Mouse (Mus musculus) limb, embryonic 11.5 days (tissue): ENCODE results near the gene Ccdc155. TPM values are rescaled to one million over a fixed set of nuclear protein-coding genes. Genes with fewer than 3 reads are reported as not detected.

ENCODE experiments used
- ATAC-seq: fragments of 200-750 bp; cut with Nextera tagmentation; 2 replicates; pipeline ENCODE4 v1.8.0; 2017; ENCODE audit warnings: low read depth; ENCODE audit not compliant: insufficient number of reproducible peaks, low FRiP score, low TSS enrichment
- DNase-seq: peaks from one replicate; pipeline ENCODE4 v3.0.0-alpha.2; 2015; ENCODE audit warnings: low spot score
- H3K27ac ChIP-seq: fragments of 300-500 bp; sonication (generic); replicated peaks from 2 replicates; pipeline ENCODE4 v1.5.1; 2014; ENCODE audit warnings: low read depth, mild to moderate bottlenecking, low read length
- H3K27me3 ChIP-seq: fragments of 300-500 bp; sonication (generic); 2 replicates; pipeline ENCODE4 v1.6.1; 2014; ENCODE audit warnings: mild to moderate bottlenecking, low read length, mixed read lengths; ENCODE audit not compliant: control insufficient read depth, insufficient read depth
- H3K36me3 ChIP-seq: fragments of 300-500 bp; sonication (generic); 2 replicates; pipeline ENCODE4 v1.6.1; 2014; ENCODE audit warnings: mild to moderate bottlenecking, low read length, moderate library complexity, mixed read lengths; ENCODE audit not compliant: control insufficient read depth, insufficient read depth
- H3K4me1 ChIP-seq: fragments of 300-500 bp; sonication (generic); 2 replicates; pipeline ENCODE4 v1.6.1; 2014; ENCODE audit warnings: low read length, mixed read lengths; ENCODE audit not compliant: control insufficient read depth, insufficient read depth
- H3K4me2 ChIP-seq: fragments of 300-500 bp; sonication (generic); 2 replicates; pipeline ENCODE4 v1.6.1; 2014; ENCODE audit warnings: low read depth, mild to moderate bottlenecking, moderate library complexity; ENCODE audit not compliant: severe bottlenecking
- H3K4me3 ChIP-seq: fragments of 300-500 bp; sonication (generic); 2 replicates; pipeline ENCODE4 v1.5.1; 2014; ENCODE audit warnings: low read depth, low read length
- H3K9ac ChIP-seq: fragments of 300-500 bp; sonication (generic); 2 replicates; pipeline ENCODE4 v1.6.1; 2014; ENCODE audit warnings: mild to moderate bottlenecking, low read length
- H3K9me3 ChIP-seq: fragments of 300-500 bp; sonication (generic); 2 replicates; pipeline ENCODE4 v1.6.1; 2016; ENCODE audit warnings: low read length; ENCODE audit not compliant: control insufficient read depth
- WGBS: fragments of 180-500 bp; shearing (Covaris S2); extraction: QIAGEN DNeasy Blood & Tissue Kit; methylation state at CpG from one replicate; pipeline ENCODE4 v1.1.7; 2014; 5-methylcytosine and 5-hydroxymethylcytosine counted together
- polyA plus RNA-seq: library from polyadenylated mRNA; unstranded; fragments of >200 nt; fragmentation: Nextera tagmentation; extraction: Ambion mirVana; gene quantifications from 2 replicates; pipeline ENCODE4 v1.2.1, GENCODE M21; 2014

Ccdc155 gene
- polyA plus RNA-seq, 1 experiment from 2014 or later, result 0.41 TPM

DNA sequence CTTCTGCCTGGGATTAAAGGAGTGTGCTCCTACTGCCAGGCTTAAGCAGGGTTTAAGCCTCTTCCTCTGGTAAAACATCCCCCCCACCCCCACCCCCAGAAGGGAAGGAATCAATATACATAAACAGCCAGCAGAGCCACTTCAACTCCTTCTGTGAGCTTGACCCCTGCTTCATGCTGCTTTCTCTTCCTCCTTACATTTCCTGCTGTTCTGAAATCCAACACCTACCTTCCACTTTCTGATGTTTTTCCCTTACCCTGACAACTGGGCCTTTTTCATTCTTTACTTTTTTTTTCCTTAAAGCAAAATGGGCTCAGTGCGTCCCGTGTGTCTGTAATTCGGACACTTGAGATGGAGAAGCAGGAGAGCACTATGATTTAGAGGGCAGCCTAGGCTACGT is 54.4 kb downstream of the Ccdc155 start:
- Histone ChIP-seq H3K27ac (no peak overlapping the region), H3K9ac (no peak overlapping the region), H3K4me3 (no peak overlapping the region), H3K27me3 (no peaks in the 10 kb centered on the region), H3K4me2 (no peak overlapping the region), H3K36me3 (peaks cover 2% of the 10 kb centered on the region; the same call in 1 of the 2 replicates), H3K4me1 (0 out of 2 replicates have a peak, but pooled peaks cover 12% of the 10 kb centered on the region), H3K9me3 (no peaks in the 10 kb centered on the region)
- WGBS, result 44% methylated on average over 4 of the region's 4 CpGs
- DNase-seq, result no peak
- ATAC-seq, result no peak

DNA sequence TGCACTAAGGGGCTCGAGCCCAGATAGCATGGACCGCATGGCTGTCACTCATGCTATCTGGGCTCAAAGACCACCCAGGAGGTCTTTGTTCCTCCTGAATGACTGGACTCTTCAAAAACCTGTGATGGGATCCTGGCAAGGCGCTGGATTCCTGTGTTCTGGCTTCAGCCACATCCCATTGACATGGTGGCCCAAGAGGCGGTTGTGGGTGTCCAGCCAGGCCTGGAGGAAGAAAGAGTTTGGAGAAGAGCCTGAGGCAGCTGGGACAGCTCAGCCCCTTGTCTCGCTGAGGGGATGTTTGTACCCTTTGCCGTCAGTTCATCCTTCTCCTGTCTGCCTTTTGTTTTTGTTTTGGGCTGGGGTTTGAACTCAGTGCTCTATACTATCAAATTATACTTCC is 55.1 kb downstream of the Ccdc155 start:
- no peak overlapping the region for H3K4me2 ChIP-seq
- no peak for ATAC-seq
- H3K27ac ChIP-seq, result no peak overlapping the region
- H3K9ac ChIP-seq, result no peak overlapping the region
- peaks cover 2% of the 10 kb centered on the region; the same call in 1 of the 2 replicates for H3K36me3 ChIP-seq
- 77% methylated on average over 6 of the region's 6 CpGs for WGBS
- DNase-seq, result no peak
- H3K4me3 ChIP-seq, result no peak overlapping the region
- no peaks in the 10 kb centered on the region for H3K9me3 ChIP-seq
- no peaks in the 10 kb centered on the region for H3K27me3 ChIP-seq
- 0 out of 2 replicates have a peak, but pooled peaks cover 10% of the 10 kb centered on the region for H3K4me1 ChIP-seq

DNA sequence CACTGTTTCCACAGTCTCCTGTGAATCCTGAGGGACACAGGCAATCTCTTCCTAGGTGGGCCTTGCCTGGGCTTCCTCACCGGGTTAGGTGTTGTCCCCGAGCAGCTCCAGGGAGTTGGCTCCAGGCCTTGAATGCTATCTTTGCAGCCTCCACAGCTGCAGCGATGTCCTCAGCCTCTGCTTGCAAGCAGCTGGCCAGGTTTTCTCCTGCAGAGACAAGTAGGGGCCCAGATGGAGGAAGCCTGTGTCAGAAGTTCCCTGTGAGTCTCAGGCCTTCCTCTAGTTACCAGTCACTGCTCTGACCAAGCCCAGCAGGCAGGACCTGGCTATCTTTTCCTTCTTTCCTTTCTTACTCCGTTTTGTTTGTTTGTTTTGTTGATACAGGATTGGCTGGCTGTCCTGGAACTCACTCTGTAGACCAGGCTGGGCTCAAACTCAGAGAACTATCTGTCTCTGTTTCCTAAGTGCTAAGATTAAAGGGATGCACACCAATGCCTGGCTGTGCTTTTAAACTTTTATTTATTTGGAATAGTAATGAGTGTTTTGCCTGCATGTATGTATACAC is 56.1 kb downstream of the Ccdc155 start:
- Histone ChIP-seq H3K9me3 (no peaks in the 10 kb centered on the region), H3K27ac (no peak overlapping the region), H3K4me2 (no peak overlapping the region), H3K36me3 (peaks cover 2% of the 10 kb centered on the region; the same call in 1 of the 2 replicates), H3K9ac (peak overlapping the region; percentile 1; the same call in 1 of the 2 replicates), H3K4me3 (no peak overlapping the region), H3K27me3 (no peaks in the 10 kb centered on the region), H3K4me1 (0 out of 2 replicates have a peak, but pooled peaks cover 10% of the 10 kb centered on the region)
- DNase-seq (no peak), ATAC-seq (no peak)
- WGBS, result 66% methylated on average over 4 of the region's 4 CpGs

DNA sequence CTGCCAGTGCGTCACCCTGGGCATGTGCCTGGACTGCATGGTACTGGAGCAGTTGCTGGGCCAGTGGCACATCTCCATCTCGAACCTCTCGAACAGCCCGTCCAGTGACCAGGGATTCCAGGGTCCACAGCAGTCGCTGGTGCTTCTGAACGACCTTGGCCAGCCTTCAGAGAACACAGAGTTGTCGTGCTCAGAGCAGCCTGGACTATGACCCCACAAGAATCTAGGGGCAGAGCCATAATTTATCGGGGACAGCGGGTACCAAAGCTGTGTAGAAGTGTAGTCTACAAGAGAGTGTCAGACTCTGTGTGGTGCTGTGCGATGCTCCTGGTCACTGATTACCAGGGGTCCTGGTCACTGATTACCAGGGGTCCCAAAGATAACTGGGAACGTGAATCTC is 56.8 kb downstream of the Ccdc155 start:
- H3K36me3 ChIP-seq, result peaks cover 2% of the 10 kb centered on the region; the same call in 1 of the 2 replicates
- ATAC-seq (no peak), DNase-seq (no peak)
- no peak overlapping the region for H3K4me2 ChIP-seq
- WGBS, result 91% methylated on average over 11 of the region's 11 CpGs
- H3K27ac ChIP-seq, result no peak overlapping the region
- H3K4me1 ChIP-seq, result 0 out of 2 replicates have a peak, but pooled peaks cover 10% of the 10 kb centered on the region
- no peaks in the 10 kb centered on the region for H3K27me3 ChIP-seq
- no peak overlapping the region for H3K4me3 ChIP-seq
- no peaks in the 10 kb centered on the region for H3K9me3 ChIP-seq
- no peak overlapping the region for H3K9ac ChIP-seq

DNA sequence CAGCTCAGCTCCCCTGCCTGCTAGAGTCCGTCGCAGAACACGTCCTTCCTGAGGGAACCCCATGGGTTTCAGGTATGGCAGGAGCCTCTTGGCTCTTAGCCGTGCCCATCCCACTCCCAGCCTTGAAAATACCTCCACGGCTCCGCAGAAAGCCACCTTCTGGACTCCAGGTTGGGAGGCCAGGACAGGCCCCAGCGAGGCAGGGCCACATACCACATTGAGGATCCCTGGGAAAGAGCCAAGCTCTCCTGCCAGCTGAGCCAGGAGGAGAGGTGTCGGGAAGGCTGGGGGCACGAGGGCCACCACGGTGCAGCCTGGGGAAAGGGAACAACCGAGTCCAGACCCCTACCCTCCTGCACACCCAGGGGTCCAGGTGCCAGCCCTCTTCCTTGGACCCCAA is 57.4 kb downstream of the Ccdc155 start:
- no peak overlapping the region for H3K4me3 ChIP-seq
- no peaks in the 10 kb centered on the region for H3K9me3 ChIP-seq
- DNase-seq (no peak), ATAC-seq (no peak)
- H3K4me2 ChIP-seq, result no peak overlapping the region
- peaks cover 2% of the 10 kb centered on the region; the same call in 1 of the 2 replicates for H3K36me3 ChIP-seq
- WGBS, result 94% methylated on average over 11 of the region's 11 CpGs
- no peak overlapping the region for H3K27ac ChIP-seq
- no peaks in the 10 kb centered on the region for H3K27me3 ChIP-seq
- no peak overlapping the region for H3K9ac ChIP-seq
- H3K4me1 ChIP-seq, result 0 out of 2 replicates have a peak, but pooled peaks cover 10% of the 10 kb centered on the region

DNA sequence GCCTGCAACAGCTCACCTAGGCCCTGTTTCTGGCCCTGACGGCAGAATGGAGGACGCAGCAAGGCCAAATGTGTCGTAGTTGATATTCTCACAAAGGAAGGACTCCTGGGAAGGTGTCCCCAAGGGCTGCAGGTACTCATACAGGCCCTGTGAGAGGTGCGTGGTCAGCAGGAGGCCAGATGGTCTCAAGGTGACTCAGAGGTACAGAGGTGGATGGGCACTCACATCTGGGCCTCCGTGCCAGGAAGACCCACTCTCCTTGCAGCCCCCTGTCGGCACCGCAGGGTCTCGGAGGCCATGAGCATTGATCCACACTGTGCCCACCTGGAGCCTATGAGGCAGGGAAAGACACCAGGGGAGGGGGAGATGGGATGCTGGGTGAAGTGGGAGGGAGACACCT is 59.2 kb downstream of the Ccdc155 start:
- H3K9me3 ChIP-seq, result no peaks in the 10 kb centered on the region
- H3K27me3 ChIP-seq, result no peaks in the 10 kb centered on the region
- DNase-seq (no peak), ATAC-seq (no peak)
- no peak overlapping the region for H3K9ac ChIP-seq
- no peak overlapping the region for H3K4me3 ChIP-seq
- no peaks in the 10 kb centered on the region for H3K4me1 ChIP-seq
- WGBS, result 93% methylated on average over 8 of the region's 8 CpGs
- H3K36me3 ChIP-seq, result peaks cover 2% of the 10 kb centered on the region; the same call in 1 of the 2 replicates
- no peak overlapping the region for H3K4me2 ChIP-seq
- H3K27ac ChIP-seq, result no peak overlapping the region

DNA sequence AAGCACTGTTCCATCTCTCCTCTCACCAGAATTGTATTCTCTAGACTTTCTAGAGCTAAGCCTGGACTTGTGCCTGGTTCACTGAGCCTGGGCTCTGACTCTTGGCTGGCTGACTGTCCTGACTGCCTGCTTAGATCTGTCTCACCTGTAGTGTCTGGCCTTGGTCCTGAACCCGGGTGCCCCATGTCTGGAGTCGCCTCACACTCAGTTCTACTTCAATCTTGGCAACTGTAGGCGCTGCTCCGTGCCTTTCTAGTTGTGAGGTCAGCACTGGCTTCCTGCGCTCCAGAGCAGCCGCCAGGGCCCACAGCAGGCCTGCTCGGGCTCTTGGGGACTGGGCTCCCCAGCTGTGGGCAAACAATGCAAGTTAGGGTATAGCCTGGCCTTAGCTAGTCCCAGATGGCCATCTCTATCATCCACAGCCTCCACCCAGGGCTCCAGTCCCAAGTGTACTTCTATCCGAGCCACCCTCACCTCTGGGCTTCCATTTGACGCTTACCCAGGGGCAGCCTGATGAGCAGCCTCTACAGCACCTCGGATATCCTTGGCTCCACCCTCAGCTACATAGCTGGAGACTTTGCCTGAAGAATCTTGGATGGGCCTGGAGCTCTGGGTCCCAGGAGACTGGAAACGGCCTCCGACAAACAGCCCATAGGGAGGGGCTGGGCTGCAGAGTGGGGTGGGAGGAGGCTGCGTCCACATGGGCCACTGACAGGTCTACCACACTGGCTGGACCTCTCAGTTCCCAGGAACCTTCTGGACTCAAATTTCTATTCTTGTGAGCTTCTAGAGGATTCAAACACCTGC is 60.1 kb downstream of the Ccdc155 start:
- no peak for DNase-seq
- no peak overlapping the region for H3K9ac ChIP-seq
- peaks cover 2% of the 10 kb centered on the region; the same call in 1 of the 2 replicates for H3K36me3 ChIP-seq
- whole genome bisulfite sequencing, result 83% methylated on average over 13 of the region's 13 CpGs
- no peaks in the 10 kb centered on the region for H3K4me1 ChIP-seq
- H3K27ac ChIP-seq, result no peak overlapping the region
- H3K27me3 ChIP-seq, result no peaks in the 10 kb centered on the region
- no peak overlapping the region for H3K4me2 ChIP-seq
- H3K4me3 ChIP-seq, result no peak overlapping the region
- H3K9me3 ChIP-seq, result no peaks in the 10 kb centered on the region
- no peak for ATAC-seq

DNA sequence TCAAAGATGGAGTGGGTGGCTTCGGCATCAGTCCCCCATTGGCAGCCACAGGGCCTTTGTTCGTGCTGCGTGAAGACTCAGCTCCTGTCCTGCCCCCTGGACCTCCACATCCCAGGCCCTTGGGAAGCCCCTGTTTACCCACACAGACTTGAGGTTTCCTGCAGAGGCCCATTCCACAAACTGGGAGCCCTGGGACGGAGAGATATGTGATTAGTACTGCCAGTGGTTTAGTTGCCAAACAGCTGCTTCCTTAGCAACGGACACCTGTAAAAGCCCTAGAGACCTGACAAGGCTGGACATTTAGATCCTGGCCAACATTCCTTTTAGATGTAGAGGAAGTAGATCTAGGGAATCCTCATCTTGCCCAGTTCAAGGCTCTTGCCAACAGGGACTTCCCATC is 62.8 kb downstream of the Ccdc155 start:
- 92% methylated on average over 5 of the region's 5 CpGs for whole genome bisulfite sequencing
- Histone ChIP-seq H3K27ac (no peak overlapping the region), H3K4me1 (no peaks in the 10 kb centered on the region), H3K27me3 (no peaks in the 10 kb centered on the region; the same call in 1 of the 2 replicates), H3K4me3 (no peak overlapping the region), H3K36me3 (no peaks in the 10 kb centered on the region; the same call in 1 of the 2 replicates), H3K9me3 (no peaks in the 10 kb centered on the region), H3K4me2 (no peak overlapping the region), H3K9ac (no peak overlapping the region)
- DNase-seq (no peak), ATAC-seq (no peak)
